Mouse (Mus musculus) gastrocnemius, adult 18-20 months (tissue): ENCODE measurements at regions not wholly inside any gene's neighbourhood (a gene's known extent, or its start where the extent isn't known, plus 50 kb on each side); places are given as distances from the start of the nearest gene placed in this dataset.

Experiments used
- DNase-seq: peaks from one replicate; pipeline ENCODE4 v3.0.0; 2021; ENCODE audit warnings: low spot score

DNA sequence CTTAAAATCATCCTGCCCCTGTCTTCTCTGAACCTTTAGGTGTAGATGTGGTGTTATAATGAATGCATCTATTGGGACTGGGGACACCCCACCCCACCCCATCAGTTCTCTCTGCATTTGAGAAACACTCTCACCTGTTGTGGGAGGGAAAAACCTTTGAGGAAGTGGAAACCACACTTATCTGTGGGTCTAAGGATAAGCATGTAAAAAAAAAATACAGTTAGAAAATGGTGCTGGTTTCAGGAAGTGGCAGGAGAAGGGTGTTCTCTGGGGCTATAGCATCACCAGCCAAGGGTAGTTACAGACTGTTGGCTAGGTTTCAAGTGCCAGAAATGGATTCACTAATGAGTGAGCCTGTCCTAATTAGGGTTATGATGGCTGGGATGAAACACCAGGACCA is 91.1 kb upstream of the Rbm19 start:
- DNase-seq = no peak

DNA sequence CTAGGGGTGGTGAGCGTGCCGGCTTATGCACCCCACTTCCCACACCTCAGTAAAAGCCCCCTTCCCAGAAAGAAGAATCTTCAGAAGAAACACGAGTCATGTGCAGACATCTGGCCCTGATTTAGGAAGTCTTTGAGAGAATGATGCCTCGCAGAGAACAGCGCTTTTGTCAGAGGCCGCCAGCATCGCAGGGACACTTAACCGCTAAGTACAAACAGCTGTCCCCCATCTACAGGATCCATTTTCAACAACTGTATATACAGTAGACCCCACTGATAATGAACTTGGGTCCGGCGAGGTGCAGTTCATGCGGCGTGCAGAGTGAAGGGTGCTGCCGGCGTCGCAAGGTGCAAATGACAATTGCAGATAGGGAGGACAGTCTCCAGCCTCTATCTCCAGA is 85.4 kb upstream of the Rbm19 start:
- no peak for DNase-seq

DNA sequence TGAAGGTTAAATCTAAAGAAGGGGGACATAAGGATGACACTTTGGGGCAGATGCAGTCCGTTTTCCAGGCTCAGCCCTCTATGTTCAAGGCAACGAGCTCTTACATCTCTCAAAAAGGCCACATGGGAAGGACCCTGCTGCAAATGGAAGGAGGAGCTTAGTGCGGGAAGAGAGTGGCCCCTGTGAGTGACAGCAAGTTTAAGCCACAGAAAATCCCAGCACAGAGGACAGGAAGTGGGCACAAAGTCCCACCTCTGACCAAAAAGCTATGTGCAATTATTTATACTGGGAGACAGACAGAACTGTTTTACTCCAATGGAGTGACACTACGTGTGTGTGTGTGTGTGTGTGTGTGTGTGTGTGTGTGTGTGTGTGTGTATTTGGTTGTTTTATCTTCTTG is 84.7 kb upstream of the Rbm19 start:
- DNase-seq = no peak

DNA sequence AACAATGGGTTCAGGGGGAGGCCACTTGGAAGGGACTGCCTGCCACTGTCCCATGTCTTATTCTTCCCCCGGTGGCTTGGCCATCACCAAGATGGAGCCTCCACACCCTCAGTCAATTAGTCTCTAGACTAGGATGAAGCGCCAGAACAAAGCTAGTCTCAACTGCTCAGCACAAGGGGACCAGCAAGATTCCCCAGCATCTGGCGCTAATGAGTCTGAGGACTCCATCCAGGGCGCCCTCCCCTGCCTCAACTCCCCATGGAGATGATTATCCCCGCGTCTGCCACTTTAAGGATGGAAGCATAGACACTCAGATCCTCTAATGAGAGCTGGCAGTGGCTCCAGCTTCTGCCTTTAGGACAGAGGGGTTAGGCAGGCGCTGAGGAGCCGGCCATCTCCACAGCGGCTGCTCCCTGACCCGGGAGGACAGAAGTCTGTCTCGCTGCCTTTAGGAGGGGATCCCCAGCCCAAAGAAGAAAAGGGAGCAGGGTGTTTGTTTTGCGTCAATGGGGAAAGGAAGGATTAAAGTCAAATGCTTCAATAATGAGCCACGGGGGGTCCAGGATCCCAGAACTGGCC is 81.7 kb upstream of the Rbm19 start:
- DNase-seq = no peak

DNA sequence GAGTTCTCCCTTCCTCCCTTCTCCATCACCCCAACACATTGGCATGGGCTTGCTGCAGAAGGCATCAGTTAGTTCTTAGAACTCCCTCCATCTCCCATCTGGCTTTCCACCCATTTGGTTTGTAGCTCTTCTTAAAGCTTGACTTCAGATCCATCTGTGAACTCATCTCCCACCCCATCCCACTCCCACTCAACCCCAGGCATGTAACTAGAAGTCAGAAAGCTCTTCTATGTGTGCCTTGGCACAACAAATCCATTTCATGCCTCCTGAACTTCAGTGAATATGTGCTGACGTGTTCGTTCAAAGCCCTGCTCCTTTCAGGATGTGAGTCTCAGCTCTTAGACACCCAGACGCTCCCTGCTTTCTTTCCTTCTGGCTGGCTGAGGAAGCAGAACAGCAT is 81.0 kb upstream of the Rbm19 start:
- DNase-seq = no peak

DNA sequence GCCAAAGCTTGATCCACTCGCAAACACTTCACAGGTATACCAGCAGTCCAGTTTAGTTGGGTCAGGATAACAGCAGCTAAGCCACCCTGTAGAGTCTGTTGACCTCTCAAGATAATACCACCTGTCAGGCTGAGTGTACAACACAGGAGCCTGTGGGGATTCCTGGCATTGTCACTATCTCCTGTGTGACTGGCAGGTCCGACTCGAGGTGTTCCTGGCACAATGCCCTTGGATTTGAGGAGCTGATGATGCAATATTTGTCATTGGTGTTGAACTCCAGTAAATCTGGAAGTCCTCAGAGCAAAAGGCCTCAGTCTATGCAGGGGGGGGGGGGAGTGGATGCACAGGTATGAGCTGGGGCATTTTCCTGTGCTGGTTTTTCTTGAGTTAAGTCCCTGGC is 78.5 kb upstream of the Rbm19 start:
- no peak for DNase-seq

DNA sequence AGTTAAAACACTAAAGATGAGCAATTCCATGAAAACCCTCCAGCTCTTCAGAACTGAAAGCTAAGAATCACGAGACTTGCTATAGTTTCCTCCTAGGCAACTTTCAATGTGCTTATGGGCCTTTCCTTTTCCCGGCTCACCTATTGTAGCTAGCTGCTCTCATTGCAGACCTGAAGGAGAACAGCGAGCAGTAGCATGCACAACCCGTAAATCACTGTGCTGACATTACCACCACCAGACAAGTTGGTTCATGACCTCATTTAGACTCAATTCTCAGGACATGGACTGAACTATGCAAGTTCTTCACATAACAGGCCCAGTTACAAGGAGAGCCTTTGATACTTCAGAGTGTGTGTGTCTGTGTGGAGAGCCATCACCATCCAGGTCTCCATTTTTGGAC is 72.5 kb upstream of the Rbm19 start:
- DNase-seq = no peak

DNA sequence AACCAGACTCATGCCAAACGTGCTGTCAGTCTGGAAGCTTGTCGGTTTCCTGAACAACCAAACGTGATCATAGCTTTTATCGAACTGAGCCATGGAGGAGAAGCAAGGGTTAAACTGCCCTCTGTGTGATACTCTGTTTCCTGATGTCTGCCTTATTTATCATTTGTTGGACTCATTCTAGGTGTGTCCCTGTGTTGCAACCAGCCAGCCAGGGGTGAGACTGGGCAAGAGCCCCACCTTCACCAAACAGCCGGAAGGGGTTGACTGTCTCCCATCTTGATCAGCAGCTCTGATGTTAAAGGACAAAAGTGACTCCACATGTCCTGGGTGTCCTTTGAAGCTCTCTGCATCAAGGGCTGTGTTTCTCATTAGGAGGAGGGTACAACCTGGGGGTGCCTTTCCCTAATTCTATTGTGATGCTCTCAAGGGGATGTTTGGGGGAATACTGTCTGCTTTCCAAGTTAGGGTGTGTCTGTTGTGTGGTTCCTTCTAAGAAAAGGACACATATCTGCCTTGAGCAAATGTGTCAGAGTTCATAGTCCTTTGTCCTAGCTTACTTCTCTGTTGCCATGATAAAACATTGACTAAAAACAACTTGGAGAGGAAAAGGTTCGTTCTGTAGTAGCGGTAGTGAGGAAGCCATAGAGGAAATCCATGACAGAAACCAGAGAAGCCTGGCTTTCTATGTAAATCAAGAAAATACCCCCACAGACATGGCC is 67.0 kb upstream of the Rbm19 start:
- DNase-seq = no peak

DNA sequence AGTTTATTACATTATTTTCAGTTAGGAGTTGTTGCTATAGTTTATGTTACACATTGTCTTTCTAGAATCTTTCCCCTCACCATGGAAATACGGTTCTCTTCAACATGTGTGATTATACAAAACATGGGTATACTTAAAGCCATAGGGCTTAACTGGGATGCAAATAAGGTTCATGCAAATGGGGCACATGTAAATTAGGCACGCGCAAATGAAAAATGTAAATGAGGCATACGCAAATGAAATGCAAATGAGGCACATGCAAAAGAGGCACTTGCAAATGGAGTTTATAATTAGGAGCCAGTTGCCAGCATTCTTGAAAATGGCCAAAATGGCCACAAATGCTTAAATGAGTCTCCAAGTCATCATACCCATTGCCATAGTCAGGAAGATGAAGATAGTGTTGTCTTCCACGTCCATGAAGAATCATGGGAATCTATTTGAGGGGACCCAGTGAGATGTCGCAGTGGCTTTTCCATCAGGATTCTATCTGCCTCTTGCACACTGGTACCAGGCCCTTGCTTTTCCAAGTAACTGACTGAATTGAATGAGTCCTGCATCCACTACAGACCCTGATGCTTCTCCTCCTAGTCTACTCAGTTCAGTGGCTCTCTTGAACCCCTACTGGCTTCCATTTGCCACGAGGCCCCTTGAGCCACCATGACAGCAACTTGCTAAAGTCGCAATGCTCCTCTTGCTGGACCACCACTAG is 65.4 kb upstream of the Rbm19 start:
- DNase-seq = no peak

DNA sequence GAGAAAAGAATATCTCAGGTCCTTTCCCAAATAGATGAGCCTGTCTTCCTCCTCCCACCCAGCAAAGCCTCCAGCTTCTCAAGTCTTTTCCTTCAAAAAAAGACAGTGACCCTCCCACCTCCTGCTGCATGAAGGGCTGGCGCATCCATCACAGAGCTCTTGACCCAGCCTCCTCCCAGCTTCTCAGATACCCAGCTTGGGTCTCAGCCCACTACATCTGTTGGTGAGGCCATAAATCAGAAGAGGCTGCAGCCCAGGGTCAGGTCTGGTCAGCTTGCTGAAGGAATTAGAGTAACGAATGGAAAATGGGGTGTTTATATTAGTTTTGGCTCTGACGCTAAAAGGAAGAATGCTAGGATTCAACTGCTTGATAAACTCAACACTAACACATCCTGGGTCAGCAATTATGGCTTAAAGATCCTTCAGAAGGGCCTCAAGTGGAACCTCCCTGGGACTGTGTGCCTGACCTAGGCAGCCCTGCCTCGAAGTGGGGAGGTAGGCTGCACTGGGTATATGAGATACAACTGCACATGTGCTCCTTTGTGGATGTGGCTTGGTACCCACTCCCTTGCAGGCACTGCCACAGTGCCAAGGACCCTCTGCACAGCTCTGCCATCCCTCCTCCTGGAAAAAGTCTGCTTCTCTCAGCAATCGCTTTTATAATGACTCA is 61.6 kb upstream of the Rbm19 start:
- no peak for DNase-seq
